Mouse (Mus musculus) frontal cortex, postnatal 36 days (tissue): ENCODE measurements around the gene Muc4.

Experiments
- DNase-seq, 2 experiments: peaks; one replicate each; pipeline ENCODE4 v3.0.0; 2022; ENCODE audit warnings: low spot score in 2 of 2

Muc4 gene

GRCm38 (mm10) chr16:32726501-32726900 is 9.2 kb upstream of the Muc4 start:
- DNase-seq, result no peak

- no peak for DNase-seq
Measured at GRCm38 (mm10) chr16:32728240-32728639, 7.4 kb upstream of the Muc4 start.

- no peak for DNase-seq
Measured at GRCm38 (mm10) chr16:32728730-32729129, 7.0 kb upstream of the Muc4 start.

- no peak for DNase-seq
Measured at GRCm38 (mm10) chr16:32733213-32733612, 2.5 kb upstream of the Muc4 start.

GRCm38 (mm10) chr16:32736022-32736421 is 336 bp downstream of the Muc4 start:
- no peak for DNase-seq

GRCm38 (mm10) chr16:32740003-32740663 is 4.4 kb downstream of the Muc4 start:
- no peak for DNase-seq

GRCm38 (mm10) chr16:32741366-32741765 is 5.7 kb downstream of the Muc4 start:
- no peak for DNase-seq

- DNase-seq, result no peak
Measured at GRCm38 (mm10) chr16:32742712-32743111, 7.0 kb downstream of the Muc4 start.

- DNase-seq, result no peak
Measured at GRCm38 (mm10) chr16:32745852-32746251, 10.2 kb downstream of the Muc4 start.

- no peak for DNase-seq
Measured at GRCm38 (mm10) chr16:32750242-32751127, 14.8 kb downstream of the Muc4 start.

GRCm38 (mm10) chr16:32764550-32764949 is 28.9 kb downstream of the Muc4 start:
- no peak for DNase-seq

GRCm38 (mm10) chr16:32764961-32765360 is 29.3 kb downstream of the Muc4 start:
- no peak for DNase-seq

- DNase-seq, result no peak
Measured at GRCm38 (mm10) chr16:32766904-32767303, 31.2 kb downstream of the Muc4 start.

- no peak for DNase-seq
Measured at GRCm38 (mm10) chr16:32776676-32777075, 41.0 kb downstream of the Muc4 start.

- DNase-seq, result no peak
Measured at GRCm38 (mm10) chr16:32778956-32779355, 43.3 kb downstream of the Muc4 start.

GRCm38 (mm10) chr16:32783324-32784062 is 47.8 kb downstream of the Muc4 start:
- DNase-seq, result no peak

GRCm38 (mm10) chr16:32784840-32785239 is 49.2 kb downstream of the Muc4 start:
- peak; percentile 34 to 53 for DNase-seq

GRCm38 (mm10) chr16:32790056-32790455 is 54.4 kb downstream of the Muc4 start:
- DNase-seq, result no peak

GRCm38 (mm10) chr16:32795177-32795576 is 59.5 kb downstream of the Muc4 start:
- DNase-seq, result no peak

- no peak for DNase-seq
Measured at GRCm38 (mm10) chr16:32796676-32797425, 61.2 kb downstream of the Muc4 start.

- no peak for DNase-seq
Measured at GRCm38 (mm10) chr16:32797426-32797689, 61.7 kb downstream of the Muc4 start, which contains the start of gene Muc20. Muc20 (minus strand) TSS chr16:32797435.
